Mouse (Mus musculus): ENCODE data around the gene Scn9a.

DNA sequence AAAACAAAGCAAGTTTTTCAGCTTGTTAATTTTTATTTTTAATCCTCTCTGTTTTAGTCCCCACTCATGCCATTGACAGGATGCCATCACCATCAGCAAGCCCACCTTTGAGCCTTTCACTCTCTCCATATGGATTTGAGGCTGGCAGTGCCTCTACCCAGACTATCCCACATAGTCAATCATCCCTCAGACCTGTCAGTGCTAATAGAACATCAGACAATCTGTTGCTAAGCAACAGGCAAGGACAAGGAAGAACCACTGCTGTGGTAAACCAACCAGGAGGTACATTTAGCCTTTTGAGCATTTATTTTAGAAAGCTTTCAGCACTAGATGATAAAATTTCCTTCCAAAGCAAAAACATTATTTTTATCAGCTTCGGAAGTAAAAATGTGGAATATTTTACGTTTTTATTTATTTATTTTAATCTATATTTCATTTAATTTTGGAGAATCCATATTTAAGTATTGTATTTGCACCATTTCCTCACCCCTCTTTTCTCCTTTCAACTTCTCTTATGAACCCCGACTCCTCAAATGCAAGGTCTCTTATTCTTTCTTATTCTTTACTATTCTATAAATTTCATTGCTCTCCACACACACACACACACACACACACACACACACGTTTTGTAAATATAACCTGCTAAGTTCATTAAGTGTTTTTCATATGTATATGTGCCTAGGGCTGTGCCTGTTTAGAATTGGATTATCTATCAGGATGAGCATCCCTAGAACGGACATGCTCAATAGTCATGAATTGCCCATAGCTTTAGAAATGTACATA lies 54.5 kb downstream of the Scn9a start:
- TF ChIP-seq CTCF (conservative IDR thresholded peaks at IDR 0.05; ENCODE audit: low read length) (no peak), POU5F1 (IDR thresholded peaks at IDR 0.05; ENCODE audit: borderline replicate concordance, low read length) (no peak), NANOG (IDR thresholded peaks at IDR 0.05; ENCODE audit: borderline replicate concordance, low read length) (no peak)

All from E14TG2a.4 (cell line).